Mouse (Mus musculus): ENCODE results near the gene Cox10.

DNA sequence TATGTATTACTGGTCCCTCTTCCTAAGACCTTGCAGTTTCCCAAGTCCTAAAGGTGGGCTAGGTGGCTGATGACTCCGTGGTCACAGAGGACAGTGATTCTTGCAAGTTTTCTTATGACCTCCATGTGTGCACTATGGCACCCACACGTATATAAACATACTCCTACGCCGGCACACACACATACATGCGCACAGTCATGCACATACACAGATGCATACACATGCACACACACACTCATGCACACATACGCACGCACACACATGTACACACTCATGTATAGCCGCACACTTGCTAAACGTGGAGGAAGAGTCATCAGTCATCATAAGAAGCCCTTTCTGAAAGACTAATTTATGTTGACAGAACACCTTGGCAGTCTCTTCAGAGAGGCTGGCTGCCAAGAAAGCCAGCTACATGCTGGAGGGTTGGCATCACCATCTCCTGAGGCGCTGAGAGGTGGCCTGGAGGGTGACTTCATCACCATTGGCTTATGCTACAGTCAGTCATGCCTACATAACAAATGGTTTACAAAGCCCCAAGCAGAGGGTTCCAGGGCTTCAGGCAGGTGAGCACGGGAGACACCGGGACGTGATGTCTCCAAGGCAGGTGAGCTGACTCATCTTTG is 135.9 kb downstream of the Cox10 start:
- no peak for TF ChIP-seq ZC3H11A (IDR thresholded peaks at IDR 0.05; ENCODE audit: low read depth, low read length)
- no peak for TF ChIP-seq GATA1 (IDR thresholded peaks at IDR 0.05; ENCODE audit: low read depth, low read length)
- TF ChIP-seq TCF12 (IDR thresholded peaks at IDR 0.05; ENCODE audit: low read depth, low read length), result no peak
- no peak for TF ChIP-seq ZNF384 (IDR thresholded peaks at IDR 0.05; ENCODE audit: low read depth, low read length)
- TF ChIP-seq CTCF (IDR thresholded peaks at IDR 0.05 in 2 of 3, conservative IDR thresholded peaks at IDR 0.05 in 1 of 3; ENCODE audit: control insufficient read depth in 1 of 3, insufficient read depth in 1 of 3, low read depth in 2 of 3, low read length in 3 of 3, poor library complexity in 1 of 3, severe bottlenecking in 1 of 3), result no peak
- TF ChIP-seq ETS1 (IDR thresholded peaks at IDR 0.05; ENCODE audit: low read depth, low read length), result no peak
- TF ChIP-seq POLR2AphosphoS2 (IDR thresholded peaks at IDR 0.05; ENCODE audit: low read length), result no peak
- no peak for TF ChIP-seq POLR2A (IDR thresholded peaks at IDR 0.05; ENCODE audit: control insufficient read depth in 1 of 2, insufficient read depth in 1 of 2, low read depth in 1 of 2, low read length in 2 of 2, poor library complexity in 1 of 2)
- TF ChIP-seq USF1 (IDR thresholded peaks at IDR 0.05; ENCODE audit: low read depth, low read length), result no peak
- TF ChIP-seq NRF1 (IDR thresholded peaks at IDR 0.05; ENCODE audit: insufficient read depth, low read depth, low read length, poor library complexity, severe bottlenecking), result no peak
- TF ChIP-seq E2F4 (IDR thresholded peaks at IDR 0.05; ENCODE audit: borderline replicate concordance, low read depth, low read length), result no peak
- TF ChIP-seq MAX (IDR thresholded peaks at IDR 0.05; ENCODE audit: low read length), result no peak
- no peak for TF ChIP-seq EP300 (IDR thresholded peaks at IDR 0.05; ENCODE audit: low read depth in 1 of 2, low read length in 2 of 2)
